Mouse (Mus musculus) G1E (cell line): ENCODE data around the gene Oosp1.

ENCODE experiments used
- CTCF ChIP-seq: IDR thresholded peaks from 2 replicates; pipeline ENCODE4 v1.5.1; 2012; ENCODE audit warnings: low read depth, low read length, inconsistent platforms, mixed read lengths
- GATA1 ChIP-seq: IDR thresholded peaks from 2 replicates; pipeline ENCODE4 v1.6.1; 2012; ENCODE audit warnings: borderline replicate concordance, low read length, inconsistent platforms, mixed read lengths
- POLR2AphosphoS5 ChIP-seq: IDR thresholded peaks from 2 replicates; pipeline ENCODE4 v1.6.1; 2012; ENCODE audit warnings: low read depth, low read length, inconsistent platforms; ENCODE audit not compliant: insufficient replicate concordance
- TAL1 ChIP-seq: conservative IDR thresholded peaks from 2 replicates; pipeline ENCODE4 v1.6.1; 2012; ENCODE audit warnings: low read depth, low read length, inconsistent platforms, mixed read lengths

- TF ChIP-seq GATA1 (no peak), CTCF (no peak), TAL1 (no peak), POLR2AphosphoS5 (no peak)
Measured at GRCm38 (mm10) chr19:11698342-11698741, 7.4 kb upstream of the Oosp1 start.
